In the genomic region with DNA sequence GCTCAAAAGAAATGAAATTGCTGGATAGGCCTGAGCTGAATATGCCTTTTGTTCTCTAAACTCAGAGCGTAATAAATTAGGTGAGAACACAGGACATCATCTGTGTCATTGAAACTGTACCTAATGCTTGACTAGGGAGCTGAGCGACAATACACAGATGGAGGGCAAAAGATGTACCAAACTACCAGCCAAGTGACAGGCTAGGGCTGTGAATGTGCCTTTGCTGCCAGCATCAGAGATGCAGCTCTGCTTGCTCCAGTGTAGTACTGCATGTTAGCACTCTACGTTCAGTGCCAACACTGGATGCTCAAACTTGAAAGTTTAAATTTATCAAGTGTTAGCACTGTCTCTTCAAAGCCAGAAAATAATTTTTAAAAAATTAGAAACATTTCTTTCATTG, we compare ENCODE assay signal across 15 mouse cellular contexts.
DNase-seq lines count a peak whose midpoint lies in the region; ATAC-seq lines count a peak whose summit lies in the region.
"Had no signal": no experiment of that assay in that cellular context is flagged by ENCODE, and none has a peak within 500 bp of the region (broad histone marks: within the 10 kb centered on the region; RNA-seq: fewer than 3 reads in every experiment).

No protein-coding gene starts in this region.

- peaks cover 3% of the 10 kb centered on the region for H3K4me1 ChIP-seq in forebrain, embryonic 13.5 days
- no peaks in the 10 kb centered on the region for H3K4me1 ChIP-seq in forebrain, embryonic 12.5 days
- H3K4me1 ChIP-seq in neural tube, embryonic 11.5 days (ENCODE audit: control insufficient read depth, insufficient read depth, low read length), result no peaks in the 10 kb centered on the region
- H3K4me1 ChIP-seq in forebrain, embryonic 16.5 days (replicated peaks; ENCODE audit: control insufficient read depth, insufficient read depth, low read length), result no peaks in the 10 kb centered on the region
- H3K4me1 ChIP-seq: limb, embryonic 10.5 days; liver, embryonic 15.5 days had no signal

- no peak overlapping the region for H3K27ac ChIP-seq in forebrain, embryonic 13.5 days
- H3K27ac ChIP-seq in forebrain, embryonic 12.5 days, result no peak overlapping the region
- no peak overlapping the region for H3K27ac ChIP-seq in neural tube, embryonic 11.5 days (ENCODE audit: low read depth, low read length)
- H3K27ac ChIP-seq in forebrain, embryonic 16.5 days (ENCODE audit: low read length), result no peak overlapping the region
- H3K27ac ChIP-seq: limb, embryonic 10.5 days; liver, embryonic 15.5 days; macrophage had no signal

- H3K9ac ChIP-seq in forebrain, embryonic 13.5 days, result no peak overlapping the region
- H3K9ac ChIP-seq in forebrain, embryonic 12.5 days, result no peak overlapping the region
- H3K9ac ChIP-seq in neural tube, embryonic 11.5 days (ENCODE audit: low read length), result no peak overlapping the region
- no peak overlapping the region for H3K9ac ChIP-seq in forebrain, embryonic 16.5 days (replicated peaks; ENCODE audit: low read depth, low read length)
- H3K9ac ChIP-seq: liver, embryonic 15.5 days had no signal

- ATAC-seq in forebrain, embryonic 13.5 days, result peak; percentile 70; the same call in 1 of the 2 replicates
- ATAC-seq in forebrain, embryonic 12.5 days (ENCODE audit: low FRiP score), result no peak
- ATAC-seq in neural tube, embryonic 11.5 days (ENCODE audit: insufficient read depth, low FRiP score, low TSS enrichment), result peak; percentile 87
- peak; percentile 91 for ATAC-seq in forebrain, embryonic 16.5 days
- ATAC-seq in granulocyte monocyte progenitor cell, adult 5-6 weeks (replicated peaks; ENCODE audit: poor library complexity, severe bottlenecking), result no peak
- ATAC-seq: intestine, postnatal 0 days had no signal

- no peak overlapping the region for H3K4me2 ChIP-seq in forebrain, embryonic 13.5 days
- no peak overlapping the region for H3K4me2 ChIP-seq in forebrain, embryonic 12.5 days
- H3K4me2 ChIP-seq in neural tube, embryonic 11.5 days (ENCODE audit: low read depth), result no peak overlapping the region
- no peak overlapping the region for H3K4me2 ChIP-seq in forebrain, embryonic 16.5 days (ENCODE audit: low read length)
- H3K4me2 ChIP-seq: liver, embryonic 15.5 days had no signal

- H3K9me3 ChIP-seq in forebrain, embryonic 13.5 days (replicated peaks), result no peaks in the 10 kb centered on the region
- no peaks in the 10 kb centered on the region for H3K9me3 ChIP-seq in forebrain, embryonic 12.5 days
- no peaks in the 10 kb centered on the region for H3K9me3 ChIP-seq in neural tube, embryonic 11.5 days (ENCODE audit: control insufficient read depth, low read length)
- no peaks in the 10 kb centered on the region for H3K9me3 ChIP-seq in forebrain, embryonic 16.5 days (ENCODE audit: control insufficient read depth, low read length)
- H3K9me3 ChIP-seq: limb, embryonic 10.5 days; liver, embryonic 15.5 days had no signal

- WGBS in forebrain, embryonic 13.5 days, result 42% methylated on average over 3 of the region's 3 CpGs
- 72% methylated on average over 3 of the region's 3 CpGs for WGBS in forebrain, embryonic 12.5 days
- 48% methylated on average over 3 of the region's 3 CpGs for WGBS in neural tube, embryonic 11.5 days
- WGBS in forebrain, embryonic 16.5 days, result 35% methylated on average over 3 of the region's 3 CpGs

- no peak overlapping the region for H3K4me3 ChIP-seq in forebrain, embryonic 13.5 days
- H3K4me3 ChIP-seq in forebrain, embryonic 12.5 days (replicated peaks), result no peak overlapping the region
- no peak overlapping the region for H3K4me3 ChIP-seq in neural tube, embryonic 11.5 days (ENCODE audit: low read depth, low read length)
- H3K4me3 ChIP-seq in forebrain, embryonic 16.5 days (replicated peaks; ENCODE audit: low read length), result no peak overlapping the region
- H3K4me3 ChIP-seq: limb, embryonic 10.5 days; liver, embryonic 15.5 days had no signal

- H3K36me3 ChIP-seq in forebrain, embryonic 13.5 days (ENCODE audit: poor library complexity, severe bottlenecking), result no peaks in the 10 kb centered on the region
- H3K36me3 ChIP-seq in forebrain, embryonic 12.5 days (replicated peaks), result no peaks in the 10 kb centered on the region
- H3K36me3 ChIP-seq in neural tube, embryonic 11.5 days (ENCODE audit: control insufficient read depth, insufficient read depth, low read length), result no peaks in the 10 kb centered on the region
- no peaks in the 10 kb centered on the region for H3K36me3 ChIP-seq in forebrain, embryonic 16.5 days (ENCODE audit: control insufficient read depth, insufficient read depth)
- H3K36me3 ChIP-seq: limb, embryonic 10.5 days; liver, embryonic 15.5 days had no signal

- no peaks in the 10 kb centered on the region for H3K27me3 ChIP-seq in forebrain, embryonic 13.5 days
- H3K27me3 ChIP-seq in forebrain, embryonic 12.5 days, result no peaks in the 10 kb centered on the region
- no peaks in the 10 kb centered on the region for H3K27me3 ChIP-seq in neural tube, embryonic 11.5 days (ENCODE audit: control insufficient read depth, insufficient read depth, low read length)
- H3K27me3 ChIP-seq in forebrain, embryonic 16.5 days (replicated peaks; ENCODE audit: control insufficient read depth, insufficient read depth, low read length), result no peaks in the 10 kb centered on the region
- H3K27me3 ChIP-seq: liver, embryonic 15.5 days had no signal

- DNase-seq in neural tube, embryonic 11.5 days (ENCODE audit: low spot score), result peak; percentile 11
- DNase-seq in neural tube, embryonic 10.5 days (ENCODE audit: extremely low spot score, low spot score), result no peak
- DNase-seq in kidney, adult 18-20 months, result no peak
- no peak for DNase-seq in adrenal gland, postnatal 10 days
- DNase-seq: gastrocnemius, postnatal 10 days; kidney, postnatal 4 days; thymus, adult 2 months had no signal

Comparison
In these comparisons a context has a peak if more than half of its experiments do, and no peak if none do; other contexts are left out.
1. ATAC-seq: peak in forebrain, embryonic 13.5 days (single experiment), neural tube, embryonic 11.5 days (single experiment) and forebrain, embryonic 16.5 days (single experiment); none in forebrain, embryonic 12.5 days (single experiment) and granulocyte monocyte progenitor cell, adult 5-6 weeks (single experiment).